Mouse (Mus musculus): Measurements from ENCODE around the gene Dock10.

The Dock10 gene

GRCm38 (mm10) chr1:80659465-80660245, 98.7 kb downstream of the Dock10 start:
- no peak for DNase-seq (ENCODE audit: low read depth, low spot score)

- DNase-seq (ENCODE audit: low read depth, low spot score): no peak
These were observed 101.9 kb downstream of the Dock10 start for GRCm38 (mm10) chr1:80656389-80656788.

- no peak for DNase-seq (ENCODE audit: low read depth, low spot score)
These were observed 102.5 kb downstream of the Dock10 start for GRCm38 (mm10) chr1:80655854-80656253.

GRCm38 (mm10) chr1:80655195-80655594, 103.1 kb downstream of the Dock10 start:
- no peak for DNase-seq (ENCODE audit: low read depth, low spot score)

DNA sequence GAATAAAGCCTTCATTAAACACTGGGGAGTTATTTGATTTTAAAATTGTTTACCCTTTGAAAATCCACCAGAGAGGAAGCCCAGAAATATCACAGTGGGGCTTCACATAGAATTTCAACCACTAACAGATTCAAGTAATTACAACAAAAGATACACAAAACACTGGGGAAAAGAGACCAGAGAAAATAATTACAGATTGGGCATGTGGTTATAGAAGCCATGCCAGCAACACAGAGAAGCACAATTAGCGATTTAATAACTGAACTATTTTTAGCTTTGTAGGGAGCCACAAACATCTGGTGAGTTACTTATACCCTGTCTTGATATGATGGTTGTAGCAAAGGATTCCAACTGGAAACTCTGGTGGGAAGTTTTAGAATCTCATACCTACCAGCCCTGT, 104.2 kb downstream of the Dock10 start:
- no peak for DNase-seq (ENCODE audit: low read depth, low spot score)

- DNase-seq (ENCODE audit: low read depth, low spot score): no peak
These were observed 105.5 kb downstream of the Dock10 start for GRCm38 (mm10) chr1:80652803-80653202.

GRCm38 (mm10) chr1:80652083-80652482, 106.2 kb downstream of the Dock10 start:
- DNase-seq (ENCODE audit: low read depth, low spot score): no peak

- no peak for DNase-seq (ENCODE audit: low read depth, low spot score)
These were observed 111.7 kb downstream of the Dock10 start for GRCm38 (mm10) chr1:80646602-80647001.

DNA sequence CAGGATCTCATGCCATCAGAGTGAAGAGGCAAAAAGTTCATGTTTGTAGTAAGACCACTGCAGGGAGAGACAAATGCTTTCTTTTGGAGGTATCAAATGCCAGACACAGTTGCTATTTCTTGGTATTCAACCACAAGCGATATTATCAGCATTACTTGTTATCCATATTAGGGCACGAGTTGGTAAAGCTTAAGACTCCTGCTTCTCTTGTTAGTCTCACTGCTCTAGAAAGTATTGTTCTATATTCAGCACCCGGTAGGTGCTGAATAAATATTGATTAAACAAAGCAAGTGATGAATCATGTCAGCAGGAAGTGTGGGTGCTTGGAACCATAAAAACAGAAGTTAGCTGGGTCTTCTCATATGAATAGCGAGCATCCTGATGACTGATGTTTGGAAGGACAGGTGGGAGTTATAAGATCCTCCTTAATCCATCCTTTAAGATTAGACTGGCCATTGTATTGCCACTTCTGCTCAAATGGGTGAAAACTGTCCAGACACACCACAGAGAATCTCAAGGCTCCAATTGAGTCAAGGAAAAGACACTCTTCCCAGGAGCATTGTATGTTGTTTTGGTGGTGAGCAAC, 114.4 kb downstream of the Dock10 start:
- DNase-seq (ENCODE audit: low read depth, low spot score): no peak

- DNase-seq (ENCODE audit: low read depth, low spot score): no peak
These were observed 116.5 kb downstream of the Dock10 start for GRCm38 (mm10) chr1:80641832-80642231.

- DNase-seq (ENCODE audit: low read depth, low spot score): no peak
These were observed 117.0 kb downstream of the Dock10 start for GRCm38 (mm10) chr1:80641288-80641687.

DNA sequence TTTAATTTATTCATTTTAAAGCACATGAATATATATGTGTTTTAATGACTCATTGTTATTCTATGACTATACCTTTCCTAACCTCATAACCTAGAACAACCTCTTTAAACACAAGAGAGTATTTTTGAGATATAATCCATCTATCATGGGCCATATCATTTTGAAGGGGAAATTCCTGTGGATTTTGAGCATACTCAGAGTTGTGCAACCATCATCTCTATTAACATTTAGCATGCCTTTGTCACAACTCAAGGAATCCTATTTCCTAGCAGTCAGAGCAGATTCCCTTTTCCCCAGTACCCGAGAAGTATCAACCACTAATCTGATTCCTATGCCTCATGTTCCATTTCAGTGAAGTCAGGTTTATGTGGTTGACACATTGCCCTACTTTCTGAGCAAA, 118.8 kb downstream of the Dock10 start:
- no peak for DNase-seq (ENCODE audit: low read depth, low spot score)

GRCm38 (mm10) chr1:80637214-80637705, 121.1 kb downstream of the Dock10 start:
- DNase-seq (ENCODE audit: low read depth, low spot score): no peak

- no peak for DNase-seq (ENCODE audit: low read depth, low spot score)
These were observed 122.5 kb downstream of the Dock10 start for GRCm38 (mm10) chr1:80635825-80636224.

DNA sequence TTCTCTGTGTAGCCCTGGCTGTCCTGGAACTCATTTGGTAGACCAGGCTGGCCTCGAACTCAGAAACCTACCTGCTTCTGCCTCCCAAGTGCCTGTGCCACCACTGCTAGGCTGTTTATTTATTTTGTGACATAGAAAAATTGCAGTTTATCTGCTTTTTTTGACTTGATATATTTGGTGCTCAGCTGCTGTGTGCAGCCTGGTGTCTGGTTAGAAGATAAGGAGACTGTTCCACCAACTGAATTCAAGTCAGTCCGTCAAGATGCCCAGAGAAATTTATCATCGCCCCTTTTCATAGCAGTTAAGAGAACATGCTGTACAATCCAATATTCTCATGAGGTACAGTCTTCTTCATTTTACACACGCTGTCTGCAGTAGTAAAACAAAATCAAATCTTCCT, 124.8 kb downstream of the Dock10 start:
- no peak for DNase-seq (ENCODE audit: low read depth, low spot score)

- no peak for DNase-seq (ENCODE audit: low read depth, low spot score)
These were observed 127.9 kb downstream of the Dock10 start for GRCm38 (mm10) chr1:80630179-80631149.

DNA sequence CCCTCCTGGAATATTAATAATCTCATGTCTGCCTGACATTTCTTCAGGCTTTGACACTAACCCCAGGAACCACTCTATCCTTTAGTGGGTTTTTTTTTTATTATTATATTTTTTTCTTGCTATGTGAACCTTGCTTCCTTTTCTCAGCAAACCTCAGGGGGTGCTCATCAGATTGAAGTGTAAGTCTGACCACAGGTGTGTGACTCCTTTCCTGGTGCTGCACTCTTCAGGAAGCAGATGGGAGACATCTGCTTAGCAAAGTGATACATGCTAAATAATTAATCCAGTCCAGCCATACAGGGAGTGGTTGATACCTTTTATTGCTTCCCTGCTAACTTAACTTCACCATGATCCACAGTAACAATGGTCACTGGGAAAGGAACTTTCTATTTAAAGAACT, 130.3 kb downstream of the Dock10 start:
- no peak for DNase-seq (ENCODE audit: low read depth, low spot score)

DNA sequence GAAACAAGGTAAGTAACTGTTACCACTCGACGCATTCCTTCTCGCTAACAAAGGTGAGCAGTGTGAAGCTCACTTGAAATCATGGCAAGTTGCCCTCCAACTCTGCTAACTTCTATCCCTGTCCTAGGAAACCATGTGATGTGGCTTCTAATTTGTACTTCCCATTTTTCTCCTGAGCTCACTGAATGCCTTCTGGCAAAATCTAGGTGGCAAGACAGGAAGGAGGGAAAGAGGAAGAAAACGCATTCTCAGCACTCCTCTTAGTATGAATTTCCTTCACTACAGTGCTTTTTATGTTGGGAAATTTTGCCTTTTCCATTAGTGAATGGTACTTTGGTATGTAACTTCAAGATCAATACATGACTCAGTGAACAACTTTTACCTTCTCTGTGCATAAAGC, 131.5 kb downstream of the Dock10 start:
- DNase-seq (ENCODE audit: low read depth, low spot score): no peak

DNA sequence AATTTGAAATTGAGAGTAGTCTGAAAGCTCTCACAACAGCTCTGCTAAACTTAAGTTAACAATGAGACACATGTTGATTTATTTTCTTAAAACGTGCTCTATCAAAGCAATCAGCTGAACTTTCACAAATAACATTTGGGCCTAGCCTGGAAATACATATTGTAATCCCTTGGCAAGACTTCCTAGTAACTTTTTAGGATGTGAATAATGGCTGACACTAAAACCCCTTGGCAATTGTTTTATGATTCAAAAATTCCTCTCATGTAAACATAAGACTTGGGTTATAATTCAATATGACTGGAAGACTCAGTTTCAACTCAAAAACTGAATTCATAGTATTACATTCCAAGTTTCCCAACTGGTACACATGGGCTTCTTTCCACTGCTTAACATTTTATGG, 133.0 kb downstream of the Dock10 start:
- no peak for DNase-seq (ENCODE audit: low read depth, low spot score)

DNA sequence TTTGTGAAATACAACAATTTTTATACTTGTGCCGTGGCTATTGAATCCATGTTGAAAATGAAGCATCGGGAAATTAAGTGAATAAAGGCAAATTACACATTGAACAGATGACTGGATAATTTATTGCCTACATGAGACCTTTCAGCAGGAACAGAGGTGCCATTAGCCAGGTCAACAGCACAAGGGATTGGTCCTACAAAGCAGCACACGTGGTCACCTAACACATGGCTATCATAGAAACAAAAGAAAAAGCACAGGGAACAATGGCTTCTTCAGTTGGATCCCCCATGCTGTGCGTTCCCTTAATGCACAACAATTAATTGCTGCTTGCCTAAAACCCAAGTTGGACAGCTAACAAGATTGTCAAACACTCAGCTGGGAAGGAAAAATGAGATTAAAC, 133.8 kb downstream of the Dock10 start:
- no peak for DNase-seq (ENCODE audit: low read depth, low spot score)

GRCm38 (mm10) chr1:80622646-80623045, 135.7 kb downstream of the Dock10 start:
- no peak for DNase-seq (ENCODE audit: low read depth, low spot score)

- DNase-seq (ENCODE audit: low read depth, low spot score): no peak
These were observed 139.2 kb downstream of the Dock10 start for GRCm38 (mm10) chr1:80619100-80619499.
